ENCODE assay signal across 8 mouse cellular contexts in genomic region chr10:3573905-3574500, GRCm38 (mm10). TPM values are rescaled to one million over a fixed set of nuclear protein-coding genes. Genes with fewer than 3 reads are reported as not detected.
DNase-seq lines count a peak whose midpoint lies in the region; ATAC-seq and TF ChIP-seq lines count a peak whose summit lies in the region.

No protein-coding gene starts in this region.

- peak; percentile 18 for DNase-seq in left cerebral cortex, postnatal 4 days
- DNase-seq in left cerebral cortex, postnatal 14 days (ENCODE audit: low spot score in 2 of 2): no peak
- peak; percentile 39 for DNase-seq in adrenal gland, postnatal 10 days
- peak; percentile 71 for DNase-seq in lung, embryonic 14.5 days
- no peak for DNase-seq in spleen, adult 12 weeks (ENCODE audit: low spot score)
- no peak for DNase-seq in urinary bladder, adult 18-20 months (ENCODE audit: low spot score in 2 of 2)
- no peak for DNase-seq in left cerebral cortex, adult 11 months (ENCODE audit: low spot score)

- no peak overlapping the region for H3K27ac ChIP-seq in heart, embryonic 16.5 days (ENCODE audit: low read length)
- H3K27ac ChIP-seq in lung, embryonic 14.5 days (ENCODE audit: low read depth): no peak overlapping the region

- no peaks in the 10 kb centered on the region for H3K36me3 ChIP-seq in heart, embryonic 16.5 days (ENCODE audit: control insufficient read depth, insufficient read depth)
- H3K36me3 ChIP-seq in lung, embryonic 14.5 days (ENCODE audit: insufficient read depth): no peaks in the 10 kb centered on the region

- no peaks in the 10 kb centered on the region for H3K9me3 ChIP-seq in heart, embryonic 16.5 days (replicated peaks; ENCODE audit: control insufficient read depth, low read length)
- H3K9me3 ChIP-seq in lung, embryonic 14.5 days (ENCODE audit: low read depth, low read length): no peaks in the 10 kb centered on the region

- 75% methylated on average over 4 of the region's 4 CpGs for WGBS in heart, embryonic 16.5 days
- 75% methylated on average over 4 of the region's 4 CpGs for WGBS in lung, embryonic 14.5 days

- ATAC-seq in heart, embryonic 16.5 days (replicated peaks; ENCODE audit: extremely low read depth, insufficient read depth, low FRiP score): 0 out of 2 replicates have a peak, but pooled peaks have one; percentile 18
- ATAC-seq in lung, embryonic 14.5 days (ENCODE audit: insufficient read depth): no peak; the same call in 1 of the 2 replicates

- 0 out of 2 replicates have a peak, but pooled peaks cover 4% of the 10 kb centered on the region for H3K4me1 ChIP-seq in heart, embryonic 16.5 days (ENCODE audit: control insufficient read depth, insufficient read depth, low read length)
- H3K4me1 ChIP-seq in lung, embryonic 14.5 days (ENCODE audit: insufficient read depth): no peaks in the 10 kb centered on the region

- peak; percentile 62 for TF ChIP-seq CTCF in lung, embryonic 14.5 days (IDR thresholded peaks at IDR 0.05; ENCODE audit: low read depth)

- H3K27me3 ChIP-seq in heart, embryonic 16.5 days (ENCODE audit: control insufficient read depth, insufficient read depth, low read length): no peaks in the 10 kb centered on the region
- H3K27me3 ChIP-seq in lung, embryonic 14.5 days (ENCODE audit: insufficient read depth, low read length): no peaks in the 10 kb centered on the region

- intact Hi-C loops in left cerebral cortex, postnatal 4 days (cut with DNase I): loop anchor here (10.0 kb wide), 1 partner anchor 171 kb away; the partner anchor contains the start of gene Plekhg1
- intact Hi-C loops in left cerebral cortex, postnatal 14 days (cut with DNase I): loop anchor here (2.0 kb wide), 1 partner anchor 167 kb away; the partner anchor contains the start of gene Plekhg1

- H3K4me3 ChIP-seq in heart, embryonic 16.5 days (ENCODE audit: low read length): no peak overlapping the region
- no peak overlapping the region for H3K4me3 ChIP-seq in lung, embryonic 14.5 days (ENCODE audit: low read depth, low read length)

- no peak overlapping the region for H3K9ac ChIP-seq in heart, embryonic 16.5 days (ENCODE audit: low read length)
- no peak overlapping the region for H3K9ac ChIP-seq in lung, embryonic 14.5 days

- H3K4me2 ChIP-seq in heart, embryonic 16.5 days (ENCODE audit: low read depth, low read length): no peak overlapping the region
- no peak overlapping the region for H3K4me2 ChIP-seq in lung, embryonic 14.5 days

RNA-seq across cellular contexts. Expression of gene Iyd, which starts 34.0 kb away (rescaled TPM):
- total RNA-seq in left cerebral cortex, postnatal 4 days (2021): 1 to 10 TPM in 1 of 2 experiments, under 1 TPM in 1; 0.91 to 1.2 TPM
- 1 to 10 TPM; 1.1 to 1.2 TPM for total RNA-seq in left cerebral cortex, postnatal 14 days (2021)
- 10 to 100 TPM in 1 of 2 experiments, 1 to 10 TPM in 1; 8.2 to 20.4 TPM for total RNA-seq in adrenal gland, postnatal 10 days (2021)
- polyA plus RNA-seq in heart, embryonic 16.5 days (2015; fragmentation: Nextera tagmentation; extraction: Ambion mirVana): 0.57 and 0.91 TPM in 2 replicates
- 0.67 and 0.85 TPM in 2 replicates for polyA plus RNA-seq in lung, embryonic 14.5 days (2014; fragmentation: Nextera tagmentation; extraction: Ambion mirVana)

Comparison
In these comparisons a context has a peak if more than half of its experiments do, and no peak if none do; other contexts are left out.
1. DNase-seq: peak in left cerebral cortex, postnatal 4 days (single experiment), adrenal gland, postnatal 10 days (single experiment) and lung, embryonic 14.5 days (single experiment); none in left cerebral cortex, postnatal 14 days (0 of 2), spleen, adult 12 weeks (single experiment), urinary bladder, adult 18-20 months (0 of 2) and left cerebral cortex, adult 11 months (single experiment).
2. RNA of gene Iyd, which starts 34.0 kb away (total RNA-seq): 8.2 to 20.4 TPM in adrenal gland, postnatal 10 days; 0.91 to 1.2 TPM in left cerebral cortex, postnatal 4 days and 1.1 to 1.2 TPM in left cerebral cortex, postnatal 14 days; every median in the first group is over 4 times any median in the second.